Mouse (Mus musculus): ENCODE measurements at regions not wholly inside any gene's neighbourhood (a gene's known extent, or its start where the extent isn't known, plus 50 kb on each side); places are given as distances from the start of the nearest gene placed in this dataset.

DNA sequence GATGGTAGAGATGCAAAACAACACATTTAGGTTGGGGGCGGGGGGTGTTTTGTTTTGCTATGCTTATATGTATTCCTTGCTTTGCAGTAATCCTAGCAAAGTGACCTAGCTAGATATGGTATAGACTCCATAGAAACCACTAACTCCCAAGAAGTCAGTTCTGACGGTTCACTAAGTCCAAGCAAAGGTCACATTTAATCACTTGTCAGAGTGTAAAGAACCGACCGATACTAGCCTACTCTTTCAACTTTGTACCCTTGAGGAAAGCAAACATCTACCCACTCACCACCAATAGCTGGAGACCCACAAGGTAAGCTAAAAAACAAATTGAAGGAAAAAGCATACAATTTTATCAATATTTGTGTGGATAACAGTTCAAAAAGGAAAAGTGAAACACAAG, 389.3 kb upstream of the Sgcd start:
- TF ChIP-seq CTCF (IDR thresholded peaks at IDR 0.05; ENCODE audit: low read depth): no peak
- TF ChIP-seq EP300 (optimal IDR thresholded peaks at IDR 0.05): no peak

Measured in stomach, postnatal 0 days (tissue).